Comparison of ENCODE assay signal across 12 mouse cellular contexts in genomic region chr9:112590241-112590640, GRCm38 (mm10).
"Had no signal": no experiment of that assay in that cellular context is flagged by ENCODE, and none has a peak within 500 bp of the region (broad histone marks: within the 10 kb centered on the region; RNA-seq: fewer than 3 reads in every experiment).

No protein-coding gene starts in this region.

- ATAC-seq: lung, postnatal 0 days; midbrain, embryonic 16.5 days had no signal

- DNase-seq: kidney, postnatal 10 days; kidney, postnatal 4 days; left cerebral cortex, postnatal 4 days; lung, adult 2 months; lung, postnatal 36 days; retina, postnatal 1 day; right cerebral cortex, postnatal 4 days; spleen, adult 18-20 months; thymus, adult 18-20 months; thymus, postnatal 14 days had no signal
